Mouse (Mus musculus): ENCODE results near the gene Slc37a1.
"Not testable (repeated sequence)": the region's sequence is repeated elsewhere in the genome, so short reads cannot be mapped to it uniquely, and the experiment has no call there.

Gene Slc37a1

GRCm38 (mm10) chr17:31344172-31344801 lies 57.7 kb downstream of the Slc37a1 start:
- no peak for DNase-seq (ENCODE audit: extremely low read depth, insufficient read length, low spot score)

DNA sequence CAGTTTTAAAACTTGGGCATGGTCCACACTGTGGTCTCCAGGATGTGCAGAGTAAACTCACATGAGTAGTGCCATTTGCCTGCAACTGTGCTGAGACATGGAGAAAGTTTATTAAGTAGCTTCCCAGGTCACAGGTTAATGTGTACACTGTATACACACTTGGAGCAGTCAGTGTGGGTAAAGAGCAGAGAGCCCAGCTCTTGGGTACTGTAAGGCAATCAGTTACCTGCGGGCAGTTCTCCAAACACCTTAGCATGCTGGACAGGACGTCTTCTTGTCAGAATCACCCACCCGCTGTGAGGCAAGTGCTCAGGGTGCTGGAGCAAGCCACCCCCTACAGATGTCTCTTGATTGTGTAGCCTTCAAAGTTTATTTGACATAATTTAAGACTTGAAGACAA lies 58.2 kb downstream of the Slc37a1 start:
- no peak for DNase-seq (ENCODE audit: extremely low read depth, insufficient read length, low spot score)

DNA sequence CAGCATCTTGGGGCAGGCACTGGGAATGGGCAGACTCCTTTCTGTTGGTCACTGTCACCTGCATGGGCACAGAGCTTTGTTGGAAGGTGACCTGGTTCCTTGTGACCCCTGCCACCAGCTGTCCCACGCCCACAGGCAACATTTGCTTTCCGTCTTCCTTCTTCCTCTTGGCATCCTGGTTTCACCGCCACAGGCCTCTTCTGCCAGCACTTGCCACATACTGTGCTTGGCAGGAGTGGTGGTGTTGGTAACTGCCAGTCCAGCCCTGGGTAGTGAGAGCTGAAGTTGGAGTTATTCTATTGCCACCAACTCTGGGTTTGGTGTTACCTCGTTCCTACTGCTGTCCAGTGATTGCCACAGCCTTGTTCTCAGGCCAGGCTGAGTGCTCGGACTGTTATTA lies 61.5 kb downstream of the Slc37a1 start:
- DNase-seq (ENCODE audit: extremely low read depth, insufficient read length, low spot score), result no peak

DNA sequence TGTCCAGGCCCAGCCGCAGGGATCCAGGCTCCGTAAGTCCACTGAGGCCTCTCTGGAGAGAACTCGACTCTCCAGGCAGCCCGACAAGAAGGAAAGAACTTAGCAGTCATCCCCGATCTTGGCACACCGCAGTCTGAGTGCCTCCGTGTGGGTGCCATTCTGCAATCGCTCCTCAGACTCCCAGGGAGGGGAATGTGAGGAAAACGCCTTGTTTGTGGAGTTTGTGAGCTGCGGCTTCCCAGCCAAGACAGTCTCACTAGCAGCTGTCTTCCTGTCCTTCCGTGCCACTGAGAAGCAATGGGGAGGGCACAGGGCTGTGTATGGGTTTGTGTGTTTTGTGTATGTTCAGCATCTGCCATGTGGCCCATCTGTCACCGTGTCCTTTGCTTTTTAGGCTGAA lies 62.8 kb downstream of the Slc37a1 start:
- no peak for DNase-seq (ENCODE audit: extremely low read depth, insufficient read length, low spot score)

DNA sequence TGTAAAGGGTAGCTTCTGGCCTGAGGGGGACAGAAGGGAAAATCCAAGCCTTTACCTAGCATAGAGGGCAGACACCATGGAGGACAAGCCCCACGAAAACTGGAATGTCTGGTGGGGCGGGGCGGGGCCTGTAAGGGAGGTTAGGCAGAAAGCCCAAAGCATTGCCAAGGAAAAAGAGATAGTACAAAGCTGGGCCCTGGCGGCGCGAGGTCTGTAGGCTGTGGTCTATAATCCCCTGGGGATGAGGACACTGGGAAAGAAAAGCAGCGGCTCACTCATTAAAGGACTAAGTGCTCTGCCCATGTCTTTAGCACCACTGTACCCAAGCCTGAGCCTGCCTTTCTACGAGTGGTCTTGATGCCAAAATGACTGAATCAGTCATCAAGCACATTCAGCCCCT lies 65.4 kb downstream of the Slc37a1 start:
- DNase-seq (ENCODE audit: extremely low read depth, insufficient read length, low spot score), result no peak

DNA sequence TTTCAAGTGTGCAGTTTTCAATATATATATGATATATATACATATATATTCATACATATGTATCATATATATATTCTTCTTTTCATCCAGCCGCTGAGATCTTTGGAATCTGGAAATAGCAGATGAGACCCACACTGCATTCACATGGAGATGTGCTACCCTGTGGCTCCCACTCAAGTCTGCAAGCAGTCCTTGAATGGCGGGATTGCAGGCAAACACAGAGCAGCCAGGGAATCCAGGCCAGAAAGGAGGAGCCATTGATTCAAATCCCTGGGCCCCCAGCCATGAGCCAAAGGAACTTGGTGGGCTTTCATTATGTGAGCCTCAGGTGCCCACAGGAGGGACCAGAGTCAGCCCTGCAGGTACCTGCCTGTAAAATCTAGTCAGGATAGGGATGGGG lies 66.7 kb downstream of the Slc37a1 start:
- no peak for DNase-seq (ENCODE audit: extremely low read depth, insufficient read length, low spot score)

DNA sequence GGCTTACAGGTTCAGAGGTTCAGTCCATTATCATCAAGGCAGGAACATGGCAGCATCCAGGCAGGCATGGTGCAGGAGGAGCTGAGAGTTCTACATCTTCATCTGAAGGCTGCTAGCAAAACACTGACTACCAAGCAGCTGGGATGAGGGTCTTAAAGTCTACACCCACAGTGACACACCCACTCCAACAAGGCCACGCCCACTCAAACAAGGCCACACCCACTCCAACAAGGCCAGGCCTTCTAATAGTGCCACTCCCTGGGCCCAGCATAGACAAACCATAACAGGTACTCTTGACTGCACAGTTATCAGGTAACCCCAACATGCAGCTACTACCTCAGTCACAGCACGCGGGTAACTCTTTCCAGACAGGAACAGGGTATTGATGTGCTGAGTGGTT lies 68.1 kb downstream of the Slc37a1 start:
- not testable (repeated sequence) for DNase-seq (ENCODE audit: extremely low read depth, insufficient read length, low spot score)

- DNase-seq (ENCODE audit: extremely low read depth, insufficient read length, low spot score), result no peak
Measured at GRCm38 (mm10) chr17:31355792-31356502, 69.4 kb downstream of the Slc37a1 start.

- no peak for DNase-seq (ENCODE audit: extremely low read depth, insufficient read length, low spot score)
Measured at GRCm38 (mm10) chr17:31360582-31360981, 74.0 kb downstream of the Slc37a1 start.

GRCm38 (mm10) chr17:31365586-31366166 lies 79.1 kb downstream of the Slc37a1 start:
- DNase-seq (ENCODE audit: extremely low read depth, insufficient read length, low spot score), result no peak

- DNase-seq (ENCODE audit: extremely low read depth, insufficient read length, low spot score), result no peak
Measured at GRCm38 (mm10) chr17:31370221-31370620, 83.6 kb downstream of the Slc37a1 start.

DNA sequence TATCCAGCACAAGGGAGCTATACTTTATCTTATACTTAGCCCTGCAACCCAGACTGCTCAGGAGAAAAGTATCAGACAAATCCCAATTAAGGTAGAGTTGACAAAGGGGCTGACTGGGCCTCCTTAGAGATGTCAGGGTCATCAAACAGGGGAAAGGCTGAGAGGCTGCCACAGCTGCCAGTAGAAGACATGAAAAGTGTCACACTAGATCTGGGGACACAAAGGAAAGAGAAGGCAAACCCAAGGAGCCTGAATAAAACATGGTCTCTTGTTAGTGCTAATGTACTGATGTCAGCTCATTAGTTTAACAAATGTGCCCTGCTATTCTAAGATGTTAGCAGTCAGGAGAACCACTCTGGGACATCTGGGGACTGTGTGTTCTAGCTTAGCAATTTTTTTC lies 84.3 kb downstream of the Slc37a1 start:
- DNase-seq (ENCODE audit: extremely low read depth, insufficient read length, low spot score), result no peak

GRCm38 (mm10) chr17:31377961-31378360 lies 91.4 kb downstream of the Slc37a1 start:
- DNase-seq (ENCODE audit: extremely low read depth, insufficient read length, low spot score), result no peak

GRCm38 (mm10) chr17:31378361-31378761 lies 91.8 kb downstream of the Slc37a1 start:
- no peak for DNase-seq (ENCODE audit: extremely low read depth, insufficient read length, low spot score)

DNA sequence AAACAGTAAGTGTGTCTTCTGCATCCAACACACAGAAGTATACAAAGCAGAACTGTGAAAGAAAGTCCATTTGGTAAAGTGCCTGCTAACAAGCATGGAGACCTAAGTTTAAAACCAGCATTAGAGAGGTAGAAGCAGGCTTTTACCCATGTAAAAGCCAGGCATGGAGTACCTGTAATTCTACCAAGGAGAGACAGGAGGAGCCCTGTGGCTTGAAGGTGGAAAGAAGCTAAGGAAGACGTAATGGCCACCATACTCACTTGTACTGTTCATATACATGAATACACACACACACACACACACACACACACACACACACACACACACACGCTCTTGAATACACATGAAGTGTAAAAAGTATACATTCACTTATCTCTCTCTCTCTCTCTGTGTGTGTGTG lies 92.5 kb downstream of the Slc37a1 start:
- DNase-seq (ENCODE audit: extremely low read depth, insufficient read length, low spot score), result no peak

- DNase-seq (ENCODE audit: extremely low read depth, insufficient read length, low spot score), result no peak
Measured at GRCm38 (mm10) chr17:31379863-31380262, 93.3 kb downstream of the Slc37a1 start.

DNA sequence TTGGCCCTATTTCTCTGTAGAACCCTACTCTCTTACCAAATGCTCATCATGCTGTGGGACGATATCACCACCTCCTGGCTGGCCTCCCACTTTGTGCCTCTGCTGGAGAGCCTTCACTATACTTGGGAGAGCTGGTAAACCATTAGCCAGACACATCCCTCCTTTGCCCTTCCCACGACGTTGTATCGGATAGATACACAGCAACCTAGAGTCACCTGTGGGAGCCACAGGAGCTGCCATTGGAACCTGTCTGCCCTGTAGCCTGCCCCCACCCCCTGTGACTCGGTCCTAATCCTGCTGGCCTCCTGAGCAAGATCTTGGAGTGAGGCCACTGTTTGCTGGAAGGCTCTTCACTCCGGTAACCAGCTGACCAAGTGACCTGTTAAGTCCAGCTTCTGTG lies 96.7 kb downstream of the Slc37a1 start:
- DNase-seq (ENCODE audit: extremely low read depth, insufficient read length, low spot score), result no peak

DNA sequence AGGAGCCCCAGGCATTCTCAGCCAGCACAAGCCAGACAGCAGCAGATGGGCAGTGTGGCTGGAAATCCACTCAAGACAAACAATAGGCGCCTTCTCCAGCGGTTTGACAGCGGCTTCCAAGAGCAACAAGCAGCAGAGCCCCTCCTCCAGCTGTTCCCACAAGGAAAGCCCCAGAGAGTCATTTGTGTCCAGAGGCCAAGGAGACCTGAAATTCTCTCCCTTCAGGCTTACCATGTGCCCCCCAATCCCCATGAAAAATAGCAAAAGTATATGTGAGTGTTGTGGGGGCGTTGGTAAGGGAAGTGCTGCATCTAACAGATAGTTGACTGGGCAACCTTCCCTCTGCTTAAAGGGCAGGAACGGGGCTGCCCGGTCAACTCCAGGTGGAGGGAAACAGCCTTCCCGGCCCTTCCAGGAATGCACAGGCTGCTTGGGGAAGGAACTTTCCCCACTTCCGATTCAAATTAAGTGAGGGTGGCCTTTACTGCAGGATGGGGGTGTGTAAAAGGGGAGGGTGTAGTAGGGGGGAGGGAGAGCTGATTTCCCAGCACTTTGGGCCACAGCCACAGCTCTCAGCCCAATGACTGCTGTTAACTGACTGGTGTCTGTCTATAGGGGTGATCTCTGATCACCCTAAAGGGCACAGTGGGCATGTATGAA lies 98.5 kb downstream of the Slc37a1 start:
- no peak for DNase-seq (ENCODE audit: extremely low read depth, insufficient read length, low spot score)

GRCm38 (mm10) chr17:31385671-31386665 lies 99.4 kb downstream of the Slc37a1 start, which contains the start of gene Pde9a:
TSS of gene Pde9a (plus strand) at chr17:31386210.
- no peak for DNase-seq (ENCODE audit: extremely low read depth, insufficient read length, low spot score)

- no peak for DNase-seq (ENCODE audit: extremely low read depth, insufficient read length, low spot score)
Measured at GRCm38 (mm10) chr17:31386766-31387275, 100.2 kb downstream of the Slc37a1 start.
